Mouse (Mus musculus) E14TG2a.4 (cell line): Measurements from ENCODE around the gene Spem1.

Source experiments
- CTCF ChIP-seq: conservative IDR thresholded peaks from 2 replicates; pipeline ENCODE4 v1.5.1; 2014; ENCODE audit warnings: low read length
- NANOG ChIP-seq: IDR thresholded peaks from 2 replicates; pipeline ENCODE4 v1.6.1; 2014; ENCODE audit warnings: borderline replicate concordance, low read length, mixed read lengths
- POU5F1 ChIP-seq: IDR thresholded peaks from 2 replicates; pipeline ENCODE4 v1.6.1; 2014; ENCODE audit warnings: low read length, borderline replicate concordance

GRCm38 (mm10) chr11:69802648-69803105 is 19.3 kb downstream of the Spem1 start:
- no peak for TF ChIP-seq CTCF
- TF ChIP-seq POU5F1: no peak
- TF ChIP-seq NANOG: no peak
